Mouse (Mus musculus) hindbrain, embryonic 14.5 days (tissue): ENCODE measurements around the gene Rheb. TPM values are rescaled to one million over a fixed set of nuclear protein-coding genes. Genes with fewer than 3 reads are reported as not detected.

Experiments used
- ATAC-seq: fragments of 200-750 bp; cut with Nextera tagmentation; 2 replicates; pipeline ENCODE4 v1.8.0; 2017; ENCODE audit warnings: moderate number of reproducible peaks, mild to moderate bottlenecking, moderate TSS enrichment, moderate library complexity; ENCODE audit not compliant: low FRiP score
- DNase-seq: peaks from one replicate; pipeline ENCODE4 v3.0.0-alpha.2; 2015; ENCODE audit warnings: low spot score
- H3K27ac ChIP-seq: fragments of 300-500 bp; sonication (generic); 2 replicates; pipeline ENCODE4 v1.5.1; 2014; ENCODE audit warnings: mild to moderate bottlenecking, moderate library complexity
- H3K27me3 ChIP-seq: fragments of 300-500 bp; sonication (generic); 2 replicates; pipeline ENCODE4 v1.6.1; 2014; ENCODE audit warnings: mild to moderate bottlenecking, low read length, mixed read lengths; ENCODE audit not compliant: control insufficient read depth, insufficient read depth
- H3K36me3 ChIP-seq: fragments of 300-500 bp; sonication (generic); replicated peaks from 2 replicates; pipeline ENCODE4 v1.6.1; 2014; ENCODE audit not compliant: control insufficient read depth, insufficient read depth
- H3K4me1 ChIP-seq: fragments of 300-500 bp; sonication (generic); replicated peaks from 2 replicates; pipeline ENCODE4 v1.6.1; 2014; ENCODE audit warnings: antibody characterized with exemption, low read length, mixed read lengths; ENCODE audit not compliant: control insufficient read depth, insufficient read depth
- H3K4me2 ChIP-seq: fragments of 300-500 bp; sonication (generic); replicated peaks from 2 replicates; pipeline ENCODE4 v1.6.1; 2014; ENCODE audit warnings: mild to moderate bottlenecking, moderate library complexity
- H3K4me3 ChIP-seq: fragments of 300-500 bp; sonication (generic); replicated peaks from 2 replicates; pipeline ENCODE4 v1.5.1; 2014; ENCODE audit warnings: mild to moderate bottlenecking, low read length
- H3K9ac ChIP-seq: fragments of 300-500 bp; sonication (generic); 2 replicates; pipeline ENCODE4 v1.6.1; 2014
- H3K9me3 ChIP-seq: fragments of 300-500 bp; sonication (generic); 2 replicates; pipeline ENCODE4 v1.6.1; 2016; ENCODE audit warnings: low read length; ENCODE audit not compliant: control insufficient read depth
- WGBS: fragments of 180-500 bp; shearing (Covaris S2); extraction: QIAGEN DNeasy Blood & Tissue Kit; methylation state at CpG from one replicate; pipeline ENCODE4 v1.1.7; 2014; 5-methylcytosine and 5-hydroxymethylcytosine counted together
- polyA plus RNA-seq: library from polyadenylated mRNA; unstranded; fragments of >200 nt; fragmentation: Nextera tagmentation; extraction: Ambion mirVana; gene quantifications from 2 replicates; pipeline ENCODE4 v1.2.1, GENCODE M21; 2014

Rheb gene
- polyA plus RNA-seq, 1 experiment from 2014 or later, result 235 TPM

DNA sequence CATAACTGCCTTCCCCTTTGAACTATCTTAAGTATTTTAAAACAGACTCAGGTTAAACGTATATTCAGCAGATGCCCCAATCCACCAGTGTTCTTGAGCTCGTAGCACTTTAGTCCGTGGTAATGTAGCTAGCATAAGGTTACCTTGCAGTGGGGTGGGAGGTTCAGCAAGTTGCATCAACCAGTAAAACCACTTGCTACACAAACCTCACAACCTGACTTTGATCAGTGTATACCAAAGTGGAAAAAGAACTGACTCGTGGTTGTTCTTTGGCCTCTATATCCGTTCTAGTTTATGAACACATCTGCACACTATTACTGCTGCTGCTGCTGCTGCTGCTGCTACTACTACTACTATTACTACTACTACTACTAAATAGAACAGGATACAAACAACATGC lies 1.4 kb upstream of the Rheb start:
- 94% methylated on average over 5 of the region's 5 CpGs for WGBS
- peaks cover 26% of the 10 kb centered on the region for H3K4me1 ChIP-seq
- H3K9me3 ChIP-seq, result no peaks in the 10 kb centered on the region
- H3K36me3 ChIP-seq, result no peaks in the 10 kb centered on the region
- H3K27ac ChIP-seq, result peak overlapping the region; percentile 92; the same call in 1 of the 2 replicates
- H3K9ac ChIP-seq, result peak overlapping the region; percentile 62; the same call in 1 of the 2 replicates
- peak overlapping the region; percentile 82; the same call in 1 of the 2 replicates for H3K4me2 ChIP-seq
- ATAC-seq, result no peak
- no peak overlapping the region for H3K4me3 ChIP-seq
- no peaks in the 10 kb centered on the region for H3K27me3 ChIP-seq
- DNase-seq, result no peak

GRCm38 (mm10) chr5:24843103-24843475 lies 665 bp upstream of the Rheb start:
- Histone ChIP-seq H3K9me3 (no peaks in the 10 kb centered on the region), H3K36me3 (no peaks in the 10 kb centered on the region), H3K4me2 (peak overlapping the region; percentile 82), H3K4me1 (peaks cover 26% of the 10 kb centered on the region), H3K4me3 (peak overlapping the region; percentile 93), H3K9ac (peak overlapping the region; percentile 62), H3K27me3 (no peaks in the 10 kb centered on the region), H3K27ac (peak overlapping the region; percentile 92)
- ATAC-seq, result peak; percentile 24; the same call in 1 of the 2 replicates
- WGBS, result under 1% methylated on average over 21 of the region's 21 CpGs
- DNase-seq, result no peak

DNA sequence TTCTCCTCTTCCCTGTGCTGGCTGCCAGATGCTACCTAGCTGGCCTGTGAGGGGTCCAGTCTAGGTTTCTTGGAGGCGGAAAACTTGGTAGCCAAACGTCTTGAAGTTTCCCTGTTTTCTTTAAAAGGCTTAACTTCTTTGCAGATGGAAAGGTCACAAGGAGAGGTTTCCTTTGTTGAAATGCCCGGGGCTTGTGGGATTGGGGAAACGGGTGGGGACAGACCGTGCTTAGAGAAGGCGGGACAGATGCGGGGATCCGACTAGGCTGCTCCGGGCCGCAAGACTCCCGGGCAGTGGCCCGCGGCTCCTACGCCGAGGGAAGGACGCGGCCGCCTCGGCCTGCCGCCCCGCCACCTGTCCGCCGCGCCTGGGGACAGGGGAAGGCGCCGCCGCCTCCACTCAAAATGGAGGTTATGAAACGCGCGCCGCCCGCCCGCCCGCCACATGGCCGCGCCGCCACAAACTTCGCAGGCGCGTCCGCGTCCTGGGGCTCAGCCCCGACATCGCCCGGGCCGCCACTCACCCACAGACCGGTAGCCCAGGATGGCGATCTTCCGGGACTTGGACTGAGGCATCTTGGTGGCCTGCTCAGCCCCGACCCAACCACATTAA lies 656 bp downstream of the Rheb start:
- H3K9ac ChIP-seq, result peak overlapping the region; percentile 95
- peak overlapping the region; percentile 93 for H3K4me2 ChIP-seq
- no peaks in the 10 kb centered on the region for H3K36me3 ChIP-seq
- no peak for DNase-seq
- H3K9me3 ChIP-seq, result no peaks in the 10 kb centered on the region
- H3K27me3 ChIP-seq, result no peaks in the 10 kb centered on the region
- H3K4me3 ChIP-seq, result peak overlapping the region; percentile 93
- peak; percentile 4 for ATAC-seq
- H3K4me1 ChIP-seq, result peaks cover 26% of the 10 kb centered on the region
- peak overlapping the region; percentile 98 for H3K27ac ChIP-seq
- under 1% methylated on average over 49 of the region's 50 CpGs for WGBS

DNA sequence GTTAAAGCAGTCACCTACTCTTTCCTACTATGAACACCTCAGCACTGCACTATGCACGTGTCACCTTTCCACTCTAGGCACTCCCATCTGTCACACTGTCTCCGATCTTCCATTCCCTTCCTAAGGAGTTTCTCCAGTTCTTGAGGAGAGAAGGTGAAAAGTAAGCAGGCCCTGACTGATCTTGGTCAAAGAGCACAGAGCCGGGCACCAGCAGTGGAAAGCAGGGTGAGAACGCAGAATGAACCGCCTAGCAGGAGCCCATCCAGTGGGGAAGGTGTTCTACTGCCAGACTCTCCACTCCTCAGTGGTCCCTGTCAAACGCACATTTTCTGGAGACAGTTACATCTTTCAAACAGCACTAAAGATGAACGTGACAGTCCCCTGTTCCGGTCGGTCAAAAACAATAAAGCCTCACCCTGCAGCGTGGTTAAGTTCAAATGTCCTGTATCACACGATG lies 1.4 kb downstream of the Rheb start:
- 20% methylated on average over 11 of the region's 11 CpGs for WGBS
- Histone ChIP-seq H3K36me3 (no peaks in the 10 kb centered on the region), H3K27me3 (no peaks in the 10 kb centered on the region), H3K4me1 (peaks cover 26% of the 10 kb centered on the region), H3K4me3 (peak overlapping the region; percentile 93), H3K9ac (peak overlapping the region; percentile 95), H3K27ac (peak overlapping the region; percentile 98; the same call in 1 of the 2 replicates), H3K4me2 (peak overlapping the region; percentile 93), H3K9me3 (no peaks in the 10 kb centered on the region)
- no peak for DNase-seq
- no peak for ATAC-seq

DNA sequence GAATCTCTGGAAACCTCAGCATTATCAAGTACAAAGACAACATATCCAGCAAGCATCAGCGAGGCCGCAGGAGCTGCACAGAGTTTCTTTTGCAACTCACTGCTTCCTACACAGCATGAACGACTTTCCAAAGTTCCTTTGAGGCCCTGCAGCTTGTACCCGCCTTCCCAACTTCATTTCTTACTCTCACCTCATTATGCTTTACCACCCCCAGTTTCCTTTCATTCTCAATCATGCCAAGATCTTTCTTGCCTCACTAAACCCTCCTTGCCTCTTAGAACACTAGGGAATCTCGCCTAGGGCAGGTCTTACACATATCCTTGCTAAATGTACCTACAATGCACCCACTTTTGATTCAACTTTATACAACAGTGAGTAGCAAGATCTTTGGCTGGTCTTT lies 7.9 kb downstream of the Rheb start:
- Histone ChIP-seq H3K4me2 (no peak overlapping the region), H3K4me1 (peaks cover 2% of the 10 kb centered on the region; the same call in 1 of the 2 replicates), H3K4me3 (no peak overlapping the region), H3K36me3 (no peaks in the 10 kb centered on the region), H3K27me3 (no peaks in the 10 kb centered on the region), H3K9ac (no peak overlapping the region), H3K27ac (no peak overlapping the region), H3K9me3 (no peaks in the 10 kb centered on the region)
- DNase-seq (no peak), ATAC-seq (no peak)
- WGBS, result 76% methylated on average over 5 of the region's 5 CpGs

DNA sequence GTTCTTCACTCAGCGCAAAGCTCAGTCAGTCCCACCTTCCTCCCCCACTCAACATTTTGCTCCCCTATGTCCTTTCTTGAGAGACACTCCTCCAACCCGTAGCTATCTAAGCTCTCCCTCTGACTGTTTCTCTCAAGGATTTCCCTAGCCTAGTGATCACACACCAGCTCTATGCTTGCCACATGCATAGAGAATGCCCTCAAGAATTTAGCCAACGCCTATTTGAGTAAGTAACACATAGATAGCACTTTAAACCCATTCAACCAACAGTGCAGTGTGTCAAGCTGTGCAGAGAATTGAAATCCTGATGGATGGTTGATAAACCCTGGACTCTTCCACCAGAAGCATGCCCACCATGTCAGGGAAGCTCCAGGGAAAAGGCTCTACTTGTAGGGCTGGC lies 10.5 kb downstream of the Rheb start:
- no peak overlapping the region for H3K4me3 ChIP-seq
- H3K9me3 ChIP-seq, result no peaks in the 10 kb centered on the region
- no peaks in the 10 kb centered on the region for H3K36me3 ChIP-seq
- no peaks in the 10 kb centered on the region for H3K4me1 ChIP-seq
- WGBS, result 92% methylated on average over 3 of the region's 3 CpGs
- H3K27me3 ChIP-seq, result no peaks in the 10 kb centered on the region
- no peak for DNase-seq
- no peak overlapping the region for H3K27ac ChIP-seq
- no peak overlapping the region for H3K4me2 ChIP-seq
- H3K9ac ChIP-seq, result no peak overlapping the region
- ATAC-seq, result no peak

GRCm38 (mm10) chr5:24828446-24828845 lies 14.0 kb downstream of the Rheb start:
- 96% methylated on average over 3 of the region's 3 CpGs for whole genome bisulfite sequencing
- Histone ChIP-seq H3K4me3 (no peak overlapping the region), H3K27me3 (no peaks in the 10 kb centered on the region), H3K9ac (no peak overlapping the region), H3K27ac (no peak overlapping the region), H3K36me3 (no peaks in the 10 kb centered on the region), H3K9me3 (no peaks in the 10 kb centered on the region), H3K4me2 (no peak overlapping the region), H3K4me1 (peaks cover 16% of the 10 kb centered on the region; the same call in 1 of the 2 replicates)
- no peak for DNase-seq
- ATAC-seq, result no peak

DNA sequence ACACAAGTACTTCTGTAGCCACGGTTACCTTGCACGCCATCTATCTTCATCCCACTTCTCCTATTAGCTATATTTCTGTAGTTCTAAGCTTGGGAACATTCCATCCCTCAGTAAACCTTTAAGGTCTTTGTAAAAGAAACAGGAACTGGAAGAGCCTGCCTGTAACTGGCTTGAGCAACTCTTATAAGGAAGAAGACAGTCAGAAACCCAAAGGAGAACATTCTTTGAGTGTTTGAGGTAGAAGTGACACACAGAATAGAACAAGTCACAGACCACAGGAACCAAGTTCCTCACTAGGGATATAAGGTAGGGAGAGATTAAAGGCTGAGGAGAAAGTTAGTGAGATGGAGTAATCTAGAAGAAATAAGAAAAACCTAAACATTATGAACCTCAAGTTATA lies 15.3 kb downstream of the Rheb start:
- no peak for ATAC-seq

GRCm38 (mm10) chr5:24826056-24826770 lies 16.2 kb downstream of the Rheb start:
- H3K4me3 ChIP-seq, result no peak overlapping the region
- DNase-seq, result no peak
- peaks cover 16% of the 10 kb centered on the region; the same call in 1 of the 2 replicates for H3K4me1 ChIP-seq
- no peak overlapping the region for H3K27ac ChIP-seq
- H3K4me2 ChIP-seq, result no peak overlapping the region
- no peaks in the 10 kb centered on the region for H3K27me3 ChIP-seq
- no peak for ATAC-seq
- 88% methylated on average over 9 of the region's 9 CpGs for WGBS
- H3K36me3 ChIP-seq, result no peaks in the 10 kb centered on the region
- H3K9ac ChIP-seq, result no peak overlapping the region
- no peaks in the 10 kb centered on the region for H3K9me3 ChIP-seq

More for the DNA sequence above, 15.3 kb downstream of the Rheb start:
- H3K4me2 ChIP-seq, result no peak overlapping the region
- H3K9ac ChIP-seq, result no peak overlapping the region
- DNase-seq, result no peak
- 89% methylated on average over 2 of the region's 2 CpGs for WGBS
- peaks cover 16% of the 10 kb centered on the region; the same call in 1 of the 2 replicates for H3K4me1 ChIP-seq
- no peaks in the 10 kb centered on the region for H3K27me3 ChIP-seq
- no peak overlapping the region for H3K27ac ChIP-seq
- H3K4me3 ChIP-seq, result no peak overlapping the region
- no peaks in the 10 kb centered on the region for H3K36me3 ChIP-seq
- no peaks in the 10 kb centered on the region for H3K9me3 ChIP-seq
